Mouse (Mus musculus): ENCODE measurements around the gene Isl1.

The Isl1 gene

GRCm38 (mm10) chr13:116294151-116294461 is 15.4 kb downstream of the Isl1 start:
- no peak for DNase-seq

GRCm38 (mm10) chr13:116293301-116294150 is 16.0 kb downstream of the Isl1 start:
- DNase-seq: no peak

GRCm38 (mm10) chr13:116289655-116290054 is 19.8 kb downstream of the Isl1 start:
- no peak for DNase-seq

GRCm38 (mm10) chr13:116279207-116279772 is 30.2 kb downstream of the Isl1 start:
- DNase-seq: no peak
